23 mouse cellular contexts compared by ENCODE assay signal in the genomic region with DNA sequence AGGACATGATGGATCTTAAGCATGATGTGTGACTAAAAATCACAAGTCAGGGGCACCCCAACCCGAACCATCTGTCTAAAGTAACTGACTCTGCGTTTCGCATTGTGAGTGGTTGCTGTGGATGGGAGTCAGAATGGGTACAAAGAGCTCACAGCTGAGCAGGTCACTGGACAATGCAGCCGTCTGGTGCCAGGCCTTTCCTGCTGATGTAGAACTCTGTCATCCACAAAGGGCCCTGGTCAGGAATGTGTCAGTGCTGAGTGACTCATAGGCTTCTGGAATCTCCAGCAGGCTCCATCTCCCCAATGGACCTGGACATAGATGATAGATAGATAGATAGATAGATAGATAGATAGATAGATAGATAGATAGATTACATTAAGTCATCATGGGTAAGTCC.
"Had no signal": no experiment of that assay in that cellular context is flagged by ENCODE, and none has a peak within 500 bp of the region (broad histone marks: within the 10 kb centered on the region; RNA-seq: fewer than 3 reads in every experiment).

No protein-coding gene starts in this region.

- H3K9me3 ChIP-seq: limb, embryonic 10.5 days; limb, embryonic 13.5 days; liver, embryonic 12.5 days; liver, embryonic 15.5 days; lung, embryonic 15.5 days; midbrain, embryonic 10.5 days; neural tube, embryonic 12.5 days; neural tube, embryonic 15.5 days had no signal

- H3K9ac ChIP-seq: limb, embryonic 13.5 days; liver, embryonic 12.5 days; liver, embryonic 15.5 days; lung, embryonic 15.5 days; neural tube, embryonic 12.5 days; neural tube, embryonic 15.5 days had no signal

- H3K27me3 ChIP-seq: limb, embryonic 13.5 days; liver, embryonic 12.5 days; liver, embryonic 15.5 days; lung, embryonic 15.5 days; megakaryocyte, embryonic 14.5 days; neural tube, embryonic 12.5 days; neural tube, embryonic 15.5 days had no signal

- ATAC-seq: liver, embryonic 12.5 days had no signal

- H3K36me3 ChIP-seq: limb, embryonic 10.5 days; limb, embryonic 13.5 days; liver, embryonic 12.5 days; liver, embryonic 15.5 days; lung, embryonic 15.5 days; midbrain, embryonic 10.5 days; neural tube, embryonic 12.5 days; neural tube, embryonic 15.5 days had no signal

- H3K27ac ChIP-seq: kidney, postnatal 0 days; limb, embryonic 10.5 days; limb, embryonic 13.5 days; liver, embryonic 12.5 days; liver, embryonic 15.5 days; lung, embryonic 15.5 days; midbrain, embryonic 10.5 days; neural tube, embryonic 12.5 days; neural tube, embryonic 15.5 days; stomach, postnatal 0 days had no signal

- H3K4me1 ChIP-seq: limb, embryonic 10.5 days; limb, embryonic 13.5 days; liver, embryonic 12.5 days; liver, embryonic 15.5 days; lung, embryonic 15.5 days; megakaryocyte, embryonic 14.5 days; midbrain, embryonic 10.5 days; neural tube, embryonic 12.5 days; neural tube, embryonic 15.5 days had no signal

- H3K4me2 ChIP-seq: limb, embryonic 13.5 days; liver, embryonic 12.5 days; liver, embryonic 15.5 days; lung, embryonic 15.5 days; neural tube, embryonic 12.5 days; neural tube, embryonic 15.5 days had no signal

- H3K4me3 ChIP-seq: limb, embryonic 10.5 days; limb, embryonic 13.5 days; liver, embryonic 12.5 days; liver, embryonic 15.5 days; lung, embryonic 15.5 days; megakaryocyte, embryonic 14.5 days; midbrain, embryonic 10.5 days; neural tube, embryonic 12.5 days; neural tube, embryonic 15.5 days had no signal

- DNase-seq: kidney, postnatal 25 days; liver; lung, adult 18-20 months; lung, postnatal 10 days; lung, postnatal 36 days; midbrain, embryonic 14.5 days; right cerebral cortex, adult 18-20 months; right cerebral cortex, postnatal 14 days; right cerebral cortex, postnatal 4 days; thymus, adult 2 months; thymus, postnatal 14 days; thymus, postnatal 4 days had no signal
